Comparison of ENCODE assay signal across 8 mouse cellular contexts in genomic region chr4:48585241-48586098, GRCm38 (mm10). TPM values are rescaled to one million over a fixed set of nuclear protein-coding genes. Genes with fewer than 3 reads are reported as not detected.
DNase-seq lines count a peak whose midpoint lies in the region.

No protein-coding gene starts in this region.

- intact Hi-C loops in heart, postnatal 36 days (cut with DNase I), result loop anchor here (5.0 kb wide), 2 partner anchors 77 to 97 kb away; partner anchors contain the start of gene Cavin4

- DNase-seq in thymus, postnatal 4 days, result peak; percentile 35
- no peak for DNase-seq in thymus, adult 18-20 months
- peak; percentile 32 for DNase-seq in embryo, embryonic 11.5 days (ENCODE audit: low read depth, low spot score)
- DNase-seq in heart, postnatal 36 days, result peak; percentile 26 to 37
- peak; percentile 67 to 79 for DNase-seq in kidney, postnatal 4 days
- peak; percentile 40 for DNase-seq in lung, postnatal 25 days (ENCODE audit: low spot score)
- DNase-seq in retina, postnatal 7 days (ENCODE audit: low read depth, low spot score), result peak; percentile 23
- no peak for DNase-seq in frontal cortex, postnatal 10 days (ENCODE audit: low spot score in 2 of 2)

RNA-seq across cellular contexts. Expression of gene Tmeff1, which starts 0.5 kb away (rescaled TPM):
- total RNA-seq in heart, postnatal 36 days (2021), result 10 to 100 TPM; 11.6 to 12.8 TPM

RNA-seq across cellular contexts. Expression of gene Msantd3, which starts 45.7 kb away (rescaled TPM):
- total RNA-seq in heart, postnatal 36 days (2021), result 10 to 100 TPM; 17.1 to 23.6 TPM

Comparison
In these comparisons a context has a peak if more than half of its experiments do, and no peak if none do; other contexts are left out.
1. DNase-seq: peak in thymus, postnatal 4 days (single experiment), embryo, embryonic 11.5 days (single experiment), heart, postnatal 36 days (2 of 2), kidney, postnatal 4 days (2 of 2), lung, postnatal 25 days (single experiment) and retina, postnatal 7 days (single experiment); none in thymus, adult 18-20 months (0 of 2) and frontal cortex, postnatal 10 days (0 of 2).